Mouse (Mus musculus) urinary bladder, postnatal 25 days (tissue): ENCODE results near the gene Ddi2.
A peak's percentile ranks its signal among the peaks of the same experiment; 100 is the strongest.

Experiments used
- DNase-seq: peaks from one replicate; pipeline ENCODE4 v3.0.0; 2022; ENCODE audit warnings: low spot score

Gene Ddi2

GRCm38 (mm10) chr4:141741856-141742255 is 18.6 kb upstream of the Ddi2 start:
- DNase-seq, result peak; percentile 45

GRCm38 (mm10) chr4:141738015-141738414 is 14.8 kb upstream of the Ddi2 start:
- no peak for DNase-seq

DNA sequence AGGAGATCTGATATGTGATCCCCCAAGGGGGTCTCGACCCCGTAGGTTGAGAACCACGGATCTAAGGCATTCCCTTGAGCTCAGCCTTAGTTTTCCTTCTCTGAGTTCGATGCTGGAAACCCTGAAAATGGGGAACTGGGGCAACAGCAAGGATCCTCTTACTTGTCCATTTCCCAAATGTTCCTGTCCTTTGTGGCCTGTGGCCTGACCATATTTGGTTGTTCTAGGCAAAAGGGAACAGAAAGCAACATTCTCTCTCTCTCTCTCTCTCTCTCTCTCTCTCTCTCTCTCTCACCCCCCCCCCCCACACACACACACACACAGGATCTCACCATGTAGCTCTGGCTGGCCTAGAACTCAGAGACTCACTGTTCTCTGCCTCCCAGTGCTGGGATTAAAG is 13.6 kb upstream of the Ddi2 start:
- no peak for DNase-seq

GRCm38 (mm10) chr4:141735206-141735560 is 12.0 kb upstream of the Ddi2 start:
- DNase-seq, result no peak

DNA sequence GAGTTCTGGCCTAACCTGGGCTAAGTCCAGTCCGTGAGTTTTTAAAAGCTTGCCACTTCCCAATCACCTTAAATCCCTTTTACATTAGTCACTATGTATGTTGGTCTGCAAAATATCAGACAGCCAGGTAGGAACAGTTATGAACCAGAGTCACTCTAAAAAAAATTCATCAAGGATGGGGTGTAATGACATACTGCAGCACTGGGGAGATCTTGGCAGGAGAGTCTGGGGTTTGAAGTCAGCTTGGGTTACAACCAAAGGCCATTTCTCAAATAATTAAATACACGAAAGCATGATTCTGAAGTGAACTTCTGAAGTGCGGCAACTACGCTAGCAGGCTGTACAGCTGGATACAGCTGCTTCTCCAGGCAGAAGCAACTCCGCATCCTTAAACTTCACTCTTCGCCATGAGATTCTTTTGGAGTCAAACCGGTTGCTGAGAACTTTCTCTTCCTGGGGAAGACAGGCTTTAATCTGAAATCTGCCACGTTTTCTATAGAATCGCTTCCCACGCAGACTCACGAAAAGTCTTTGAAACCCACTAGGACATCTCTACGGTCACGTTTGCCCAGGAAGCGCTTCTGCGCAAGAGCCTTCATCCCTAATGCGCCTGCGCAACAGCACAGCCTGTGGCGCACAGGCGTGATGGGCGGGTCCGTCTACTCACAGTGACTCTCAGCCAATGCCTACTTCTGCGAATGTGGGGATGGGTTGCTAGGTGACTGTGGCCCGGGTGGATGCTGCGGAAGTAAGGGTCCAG is 11.4 kb upstream of the Ddi2 start:
- DNase-seq, result peak; percentile 75

DNA sequence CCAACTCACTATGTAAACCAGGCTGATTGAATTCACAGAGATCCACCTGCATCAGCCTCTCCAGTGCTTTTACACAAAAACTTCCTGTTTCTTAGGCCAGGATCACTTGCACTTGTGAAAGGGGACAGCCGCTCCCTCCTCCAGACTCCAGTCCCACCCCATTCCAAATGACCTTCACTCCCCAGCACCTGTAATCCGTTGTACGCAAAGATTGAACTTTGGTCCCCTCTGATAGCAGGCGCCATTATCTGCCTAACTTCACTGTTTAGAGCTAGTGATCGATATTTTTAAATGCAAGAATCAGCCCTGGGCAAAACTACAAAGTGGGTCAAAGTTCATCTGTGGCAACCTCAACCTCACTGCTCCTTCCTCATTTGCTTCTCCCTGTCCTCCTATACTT is 8.5 kb upstream of the Ddi2 start:
- DNase-seq, result no peak

- DNase-seq, result no peak
Measured at GRCm38 (mm10) chr4:141730401-141730800, 7.2 kb upstream of the Ddi2 start.

DNA sequence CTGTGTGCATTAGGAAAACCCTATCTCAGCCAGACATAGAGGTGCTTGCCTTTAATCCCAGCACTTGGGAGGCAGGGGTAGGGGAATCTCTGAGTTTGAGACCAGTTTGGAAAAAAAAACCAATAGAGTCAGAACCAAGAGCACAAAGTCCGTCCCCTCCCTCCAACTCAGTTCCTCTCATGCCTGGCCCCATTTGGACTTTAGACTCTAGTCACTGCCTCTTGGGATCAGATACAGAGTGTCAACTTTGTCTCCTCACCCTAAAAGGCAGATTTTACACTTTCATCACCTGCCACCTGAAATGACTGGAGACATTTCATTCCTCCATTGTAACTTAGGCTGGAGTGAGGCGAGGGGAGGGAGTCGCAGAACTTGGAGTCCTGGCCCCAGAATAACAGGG is 6.0 kb upstream of the Ddi2 start:
- no peak for DNase-seq

GRCm38 (mm10) chr4:141725738-141726137 is 2.5 kb upstream of the Ddi2 start:
- no peak for DNase-seq

- no peak for DNase-seq
Measured at GRCm38 (mm10) chr4:141725277-141725676, 2.1 kb upstream of the Ddi2 start.

GRCm38 (mm10) chr4:141724594-141724993 is 1.4 kb upstream of the Ddi2 start:
- DNase-seq, result no peak

- DNase-seq, result no peak
Measured at GRCm38 (mm10) chr4:141723673-141724068, 452 bp upstream of the Ddi2 start.

DNA sequence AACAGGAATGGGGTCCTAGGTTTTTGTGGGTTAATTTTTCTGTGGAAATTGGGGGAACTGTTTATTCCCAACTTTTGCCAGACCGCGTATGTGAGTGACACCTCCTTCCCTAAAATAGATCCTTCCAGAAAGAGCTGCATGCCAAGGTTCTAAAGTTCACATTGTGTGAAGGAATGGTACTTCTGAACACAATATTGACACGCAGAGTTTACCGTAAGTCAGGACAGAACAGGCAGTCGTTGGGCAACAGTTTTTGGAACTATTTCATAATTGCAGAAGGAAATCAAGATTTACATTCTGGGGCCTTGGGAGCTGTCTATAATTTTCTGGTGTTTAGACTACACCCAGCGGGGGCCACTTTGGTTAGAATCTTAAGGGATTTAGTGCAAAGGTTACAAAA is 1.3 kb downstream of the Ddi2 start:
- no peak for DNase-seq

GRCm38 (mm10) chr4:141720761-141721523 is 2.3 kb downstream of the Ddi2 start:
- no peak for DNase-seq

DNA sequence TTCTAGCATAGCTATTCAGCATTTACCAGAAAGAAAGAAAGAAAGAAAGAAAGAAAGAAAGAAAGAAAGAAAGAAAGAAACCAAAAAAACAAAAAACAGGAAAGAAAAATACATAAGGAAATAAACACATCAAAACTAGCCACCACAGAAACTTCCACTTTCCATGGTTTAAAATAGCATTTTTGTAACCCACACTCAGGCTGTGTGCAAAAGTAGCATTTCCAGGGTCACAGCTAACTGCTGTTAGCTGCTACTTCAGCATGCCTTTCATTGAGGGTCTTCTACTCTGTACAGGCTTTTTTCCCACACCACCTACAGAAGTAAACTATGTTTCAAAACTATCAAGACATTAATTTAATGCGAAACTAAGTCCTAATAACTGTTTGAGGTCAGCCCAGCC is 3.9 kb downstream of the Ddi2 start:
- no peak for DNase-seq

DNA sequence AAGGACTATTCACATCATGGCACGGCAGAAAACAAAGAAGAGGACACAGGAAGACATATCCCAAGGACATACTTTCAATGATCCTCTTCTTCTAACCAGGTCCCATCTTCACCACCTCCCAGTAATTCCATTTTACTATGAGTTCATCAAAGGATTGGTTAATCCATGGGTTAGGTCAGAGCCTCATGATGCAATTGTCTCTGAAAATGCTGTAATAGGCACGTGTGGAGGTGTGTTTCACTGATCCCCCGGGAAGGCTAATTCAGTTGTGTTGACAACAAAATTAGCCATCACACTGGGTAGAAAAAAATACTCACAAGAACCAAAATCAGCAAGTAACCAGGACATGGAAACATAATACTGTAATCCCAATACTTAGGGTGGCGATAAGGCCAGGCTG is 5.6 kb downstream of the Ddi2 start:
- DNase-seq, result no peak

DNA sequence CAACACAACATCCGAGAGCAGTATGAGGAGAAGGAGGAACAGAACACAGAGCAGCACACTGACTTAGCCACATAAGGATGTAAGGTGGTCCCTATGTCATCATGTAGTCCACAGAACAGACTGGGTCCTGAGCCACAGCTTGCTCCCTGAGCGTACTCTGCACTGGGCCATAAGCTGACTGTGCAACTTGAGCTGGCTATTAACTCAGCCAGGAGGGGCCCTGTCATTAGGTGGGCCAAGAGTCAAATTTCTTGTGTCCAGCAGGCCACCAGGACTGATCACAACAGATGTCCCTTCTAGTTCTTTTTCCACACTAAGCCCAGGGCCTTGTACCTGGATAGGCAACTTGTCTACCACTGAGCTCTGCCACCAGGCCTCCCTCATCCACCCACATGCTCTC is 8.2 kb downstream of the Ddi2 start:
- no peak for DNase-seq

GRCm38 (mm10) chr4:141713598-141714142 is 9.5 kb downstream of the Ddi2 start:
- DNase-seq, result no peak

DNA sequence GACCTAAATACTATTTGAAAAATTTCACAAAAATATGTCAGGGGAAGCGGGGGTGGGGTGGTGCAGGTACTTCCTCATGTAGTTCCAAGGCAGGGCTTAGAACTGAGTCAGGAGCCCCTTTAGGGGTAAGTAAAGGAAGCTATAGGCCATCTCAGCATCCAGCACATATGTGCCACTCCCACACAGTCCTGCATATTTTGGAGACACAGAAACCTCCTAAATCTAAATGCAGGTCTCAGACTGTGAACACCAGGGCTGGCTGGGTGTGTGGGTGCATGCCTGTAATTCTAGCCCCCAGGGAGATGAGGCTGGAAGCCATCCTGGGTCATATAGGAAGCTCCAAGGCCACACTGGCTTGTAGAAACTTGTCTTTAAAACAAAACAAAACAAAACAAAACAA is 12.0 kb downstream of the Ddi2 start:
- DNase-seq, result no peak

DNA sequence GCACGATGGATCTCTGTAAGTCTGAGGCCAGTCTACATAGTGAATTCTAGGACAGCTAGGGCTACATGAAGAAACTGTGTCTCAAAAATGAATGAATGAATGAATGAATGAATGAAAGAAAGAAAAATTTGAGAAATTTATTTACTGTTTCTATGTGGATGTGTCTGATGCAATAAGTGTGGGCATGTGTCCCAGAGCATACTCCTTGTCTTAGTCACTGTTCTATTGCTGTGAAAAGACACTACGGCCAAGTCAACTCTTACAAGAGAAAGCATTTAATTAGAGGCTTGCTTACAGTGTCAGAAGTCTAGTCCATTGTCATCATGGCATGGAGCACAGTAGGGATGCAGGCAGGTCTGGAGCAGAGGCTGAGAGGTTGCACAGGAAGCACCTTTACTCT is 14.2 kb downstream of the Ddi2 start:
- DNase-seq, result no peak

DNA sequence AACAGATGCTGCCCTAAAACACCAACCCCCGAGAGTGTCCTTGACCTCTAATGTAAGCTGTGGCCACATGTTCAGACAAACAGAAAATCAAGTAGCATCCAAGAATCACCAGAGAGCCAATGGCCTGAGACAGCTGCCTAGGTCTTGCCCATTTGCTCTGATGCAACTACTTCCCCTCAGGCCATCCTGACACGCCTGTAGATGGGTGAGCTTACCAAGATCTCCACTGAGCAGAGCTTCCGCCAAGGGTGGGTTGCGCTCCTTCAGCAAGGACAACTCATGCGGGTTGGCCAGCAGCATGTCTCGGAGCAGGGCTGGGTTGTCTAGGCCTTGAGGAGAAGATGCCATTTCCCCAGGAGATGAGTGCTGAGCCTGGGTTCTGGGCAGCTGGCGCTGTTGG is 15.2 kb downstream of the Ddi2 start:
- no peak for DNase-seq

GRCm38 (mm10) chr4:141705331-141705730 is 17.9 kb downstream of the Ddi2 start:
- no peak for DNase-seq

- DNase-seq, result no peak
Measured at GRCm38 (mm10) chr4:141704625-141705024, 18.6 kb downstream of the Ddi2 start.

DNA sequence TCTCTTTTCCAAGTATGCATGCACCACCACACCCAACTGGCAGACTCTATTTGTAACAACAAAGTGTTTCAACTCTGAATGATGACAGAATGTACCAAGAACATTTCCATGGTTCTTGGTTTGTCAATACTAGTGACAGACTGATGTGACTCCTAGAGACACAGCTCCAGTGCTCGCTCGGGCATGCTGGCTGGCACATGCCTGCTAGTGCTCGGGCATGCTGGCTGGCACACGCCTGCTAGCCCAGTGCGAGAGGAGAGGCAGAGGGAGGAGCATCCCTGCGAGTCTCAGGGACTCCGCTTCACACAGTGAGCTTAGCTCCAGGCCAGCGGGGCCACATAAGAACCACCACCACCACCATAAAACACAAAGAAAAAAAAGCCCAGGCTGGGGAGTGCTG is 28.5 kb downstream of the Ddi2 start:
- no peak for DNase-seq
